Mouse (Mus musculus): ENCODE results near the gene Kif1c. TPM values are rescaled to one million over a fixed set of nuclear protein-coding genes. Genes with fewer than 3 reads are reported as not detected.

The Kif1c gene
- polyA plus RNA-seq, 1 experiment from 2014 or later = 4.8 TPM

GRCm38 (mm10) chr11:70701984-70702733 is 1.8 kb downstream of the Kif1c start:
- peaks cover 38% of the 10 kb centered on the region for H3K36me3 ChIP-seq
- H3K27ac ChIP-seq = no peak overlapping the region
- H3K27me3 ChIP-seq = no peaks in the 10 kb centered on the region
- H3K9ac ChIP-seq = peak overlapping the region; percentile 2; the same call in 1 of the 2 replicates
- whole genome bisulfite sequencing = 75% methylated on average over 6 of the region's 6 CpGs
- no peak for ATAC-seq (ENCODE audit: borderline replicate concordance, extremely low read depth, low FRiP score, low TSS enrichment)
- peaks cover 24% of the 10 kb centered on the region for H3K4me1 ChIP-seq
- peak overlapping the region; percentile 99; the same call in 1 of the 2 replicates for H3K4me3 ChIP-seq
- no peaks in the 10 kb centered on the region for H3K9me3 ChIP-seq
- peak overlapping the region; percentile 89 for H3K4me2 ChIP-seq

GRCm38 (mm10) chr11:70702781-70703180 is 2.4 kb downstream of the Kif1c start:
- Histone ChIP-seq H3K27ac (no peak overlapping the region), H3K4me3 (no peak overlapping the region; the same call in 1 of the 2 replicates), H3K27me3 (no peaks in the 10 kb centered on the region), H3K4me2 (peak overlapping the region; percentile 89), H3K9me3 (no peaks in the 10 kb centered on the region), H3K9ac (peak overlapping the region; percentile 2; the same call in 1 of the 2 replicates), H3K36me3 (peaks cover 44% of the 10 kb centered on the region), H3K4me1 (peaks cover 24% of the 10 kb centered on the region)
- no peak for ATAC-seq (ENCODE audit: borderline replicate concordance, extremely low read depth, low FRiP score, low TSS enrichment)
- 57% methylated on average over 6 of the region's 6 CpGs for WGBS

- ATAC-seq (ENCODE audit: borderline replicate concordance, extremely low read depth, low FRiP score, low TSS enrichment) = no peak
- no peak overlapping the region for H3K9ac ChIP-seq
- H3K4me1 ChIP-seq = peaks cover 18% of the 10 kb centered on the region
- no peak overlapping the region for H3K4me3 ChIP-seq
- no peaks in the 10 kb centered on the region for H3K27me3 ChIP-seq
- H3K9me3 ChIP-seq = no peaks in the 10 kb centered on the region
- no peak overlapping the region for H3K27ac ChIP-seq
- WGBS = 46% methylated on average over 3 of the region's 3 CpGs
- H3K4me2 ChIP-seq = no peak overlapping the region
- peaks cover 77% of the 10 kb centered on the region for H3K36me3 ChIP-seq
Observed at GRCm38 (mm10) chr11:70706127-70706526, 5.8 kb downstream of the Kif1c start.

GRCm38 (mm10) chr11:70711026-70711425 is 10.7 kb downstream of the Kif1c start:
- 90% methylated on average over 10 of the region's 10 CpGs for WGBS
- no peaks in the 10 kb centered on the region for H3K9me3 ChIP-seq
- H3K9ac ChIP-seq = no peak overlapping the region
- ATAC-seq (ENCODE audit: borderline replicate concordance, extremely low read depth, low FRiP score, low TSS enrichment) = no peak
- H3K27ac ChIP-seq = no peak overlapping the region
- no peak overlapping the region for H3K4me3 ChIP-seq
- H3K4me1 ChIP-seq = no peaks in the 10 kb centered on the region
- no peaks in the 10 kb centered on the region for H3K27me3 ChIP-seq
- H3K4me2 ChIP-seq = no peak overlapping the region
- peaks cover 82% of the 10 kb centered on the region for H3K36me3 ChIP-seq

- Histone ChIP-seq H3K9me3 (no peaks in the 10 kb centered on the region), H3K4me3 (no peak overlapping the region), H3K36me3 (peaks cover 81% of the 10 kb centered on the region), H3K27me3 (no peaks in the 10 kb centered on the region), H3K4me1 (no peaks in the 10 kb centered on the region), H3K27ac (no peak overlapping the region), H3K9ac (no peak overlapping the region), H3K4me2 (no peak overlapping the region)
- ATAC-seq (ENCODE audit: borderline replicate concordance, extremely low read depth, low FRiP score, low TSS enrichment) = no peak
- WGBS = 77% methylated on average over 6 of the region's 6 CpGs
Observed at GRCm38 (mm10) chr11:70713222-70713621, 12.9 kb downstream of the Kif1c start.

GRCm38 (mm10) chr11:70715832-70716231 is 15.5 kb downstream of the Kif1c start:
- ATAC-seq (ENCODE audit: borderline replicate concordance, extremely low read depth, low FRiP score, low TSS enrichment) = no peak
- Histone ChIP-seq H3K4me3 (no peak overlapping the region), H3K27ac (no peak overlapping the region), H3K9ac (no peak overlapping the region), H3K27me3 (no peaks in the 10 kb centered on the region), H3K4me2 (no peak overlapping the region), H3K4me1 (no peaks in the 10 kb centered on the region), H3K9me3 (no peaks in the 10 kb centered on the region), H3K36me3 (peaks cover 81% of the 10 kb centered on the region)
- WGBS = 88% methylated on average over 6 of the region's 6 CpGs

GRCm38 (mm10) chr11:70718481-70718880 is 18.1 kb downstream of the Kif1c start:
- ATAC-seq (ENCODE audit: borderline replicate concordance, extremely low read depth, low FRiP score, low TSS enrichment) = no peak
- H3K27ac ChIP-seq = no peak overlapping the region
- H3K4me1 ChIP-seq = no peaks in the 10 kb centered on the region
- no peaks in the 10 kb centered on the region for H3K27me3 ChIP-seq
- no peak overlapping the region for H3K4me2 ChIP-seq
- no peak overlapping the region for H3K9ac ChIP-seq
- H3K36me3 ChIP-seq = peaks cover 79% of the 10 kb centered on the region
- H3K4me3 ChIP-seq = no peak overlapping the region
- WGBS = 67% methylated on average over 5 of the region's 5 CpGs
- H3K9me3 ChIP-seq = no peaks in the 10 kb centered on the region

GRCm38 (mm10) chr11:70720567-70720966 is 20.2 kb downstream of the Kif1c start:
- 90% methylated on average over 3 of the region's 3 CpGs for WGBS
- H3K4me2 ChIP-seq = no peak overlapping the region
- no peak for ATAC-seq (ENCODE audit: borderline replicate concordance, extremely low read depth, low FRiP score, low TSS enrichment)
- H3K27ac ChIP-seq = no peak overlapping the region
- peaks cover 90% of the 10 kb centered on the region for H3K36me3 ChIP-seq
- no peak overlapping the region for H3K9ac ChIP-seq
- no peaks in the 10 kb centered on the region for H3K9me3 ChIP-seq
- H3K27me3 ChIP-seq = no peaks in the 10 kb centered on the region
- no peaks in the 10 kb centered on the region for H3K4me1 ChIP-seq
- H3K4me3 ChIP-seq = no peak overlapping the region

- no peak overlapping the region for H3K4me2 ChIP-seq
- H3K36me3 ChIP-seq = peaks cover 91% of the 10 kb centered on the region
- no peak for ATAC-seq (ENCODE audit: borderline replicate concordance, extremely low read depth, low FRiP score, low TSS enrichment)
- no peaks in the 10 kb centered on the region for H3K27me3 ChIP-seq
- no peaks in the 10 kb centered on the region for H3K4me1 ChIP-seq
- no peaks in the 10 kb centered on the region for H3K9me3 ChIP-seq
- no peak overlapping the region for H3K9ac ChIP-seq
- H3K27ac ChIP-seq = no peak overlapping the region
- 96% methylated on average over 3 of the region's 3 CpGs for WGBS
- no peak overlapping the region for H3K4me3 ChIP-seq
Observed at GRCm38 (mm10) chr11:70721072-70721471, 20.7 kb downstream of the Kif1c start.

- Histone ChIP-seq H3K36me3 (peaks cover 87% of the 10 kb centered on the region), H3K9ac (no peak overlapping the region), H3K27ac (no peak overlapping the region), H3K4me3 (no peak overlapping the region), H3K9me3 (no peaks in the 10 kb centered on the region), H3K4me2 (no peak overlapping the region), H3K27me3 (no peaks in the 10 kb centered on the region), H3K4me1 (no peaks in the 10 kb centered on the region)
- ATAC-seq (ENCODE audit: borderline replicate concordance, extremely low read depth, low FRiP score, low TSS enrichment) = no peak
- 93% methylated on average over 9 of the region's 9 CpGs for WGBS
Observed at GRCm38 (mm10) chr11:70724706-70725105, 24.4 kb downstream of the Kif1c start.

GRCm38 (mm10) chr11:70726585-70726984 is 26.2 kb downstream of the Kif1c start:
- Histone ChIP-seq H3K4me3 (no peak overlapping the region), H3K9me3 (no peaks in the 10 kb centered on the region), H3K4me2 (no peak overlapping the region), H3K4me1 (no peaks in the 10 kb centered on the region), H3K9ac (no peak overlapping the region), H3K36me3 (peaks cover 72% of the 10 kb centered on the region), H3K27ac (no peak overlapping the region), H3K27me3 (no peaks in the 10 kb centered on the region)
- ATAC-seq (ENCODE audit: borderline replicate concordance, extremely low read depth, low FRiP score, low TSS enrichment) = no peak
- 93% methylated on average over 2 of the region's 2 CpGs for WGBS

- Histone ChIP-seq H3K4me3 (no peak overlapping the region), H3K36me3 (peaks cover 64% of the 10 kb centered on the region), H3K27ac (no peak overlapping the region), H3K9me3 (no peaks in the 10 kb centered on the region), H3K9ac (no peak overlapping the region), H3K27me3 (no peaks in the 10 kb centered on the region), H3K4me2 (no peak overlapping the region), H3K4me1 (no peaks in the 10 kb centered on the region)
- no peak for ATAC-seq (ENCODE audit: borderline replicate concordance, extremely low read depth, low FRiP score, low TSS enrichment)
- 55% methylated on average over 5 of the region's 5 CpGs for WGBS
Observed at GRCm38 (mm10) chr11:70727385-70727784, 27.0 kb downstream of the Kif1c start.
